Mouse (Mus musculus): ENCODE results near the gene Pxn.

DNA sequence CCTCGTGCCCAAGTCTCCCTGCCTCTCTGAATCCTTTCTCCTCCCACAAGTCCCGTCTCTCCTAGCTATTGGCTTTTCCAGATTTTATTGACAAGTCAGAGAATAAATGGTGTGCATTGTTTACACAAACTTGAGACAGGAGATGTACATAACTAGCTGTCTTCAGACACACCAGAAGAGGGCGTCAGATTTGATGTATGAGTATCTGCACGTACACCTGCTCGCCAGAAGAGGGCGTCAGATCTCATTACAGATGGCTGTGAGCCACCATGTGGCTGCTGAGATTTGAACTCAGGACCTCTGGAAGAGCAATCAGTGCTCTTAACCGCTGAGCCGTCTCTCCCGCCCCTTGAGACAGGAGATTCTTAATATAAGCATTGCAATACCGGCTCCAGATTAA, 33.3 kb upstream of the Pxn start:
- no peak for TF ChIP-seq CTCF (IDR thresholded peaks at IDR 0.05; ENCODE audit: borderline replicate concordance, insufficient read depth, low read length)
- no peak for TF ChIP-seq POLR2A (IDR thresholded peaks at IDR 0.05; ENCODE audit: low read depth, low read length)

All from embryonic fibroblast, embryonic 13.5 days (primary cell).